Mouse (Mus musculus) lung, adult 2 months (tissue): ENCODE results near the gene Cpm. TPM values are rescaled to one million over a fixed set of nuclear protein-coding genes. Genes with fewer than 3 reads are reported as not detected.

Experiments used
- DNase-seq: peaks from one replicate; pipeline ENCODE4 v3.0.0; 2022
- H3K4me1 ChIP-seq: fragments of 200-500 bp; 2 replicates; pipeline ENCODE4 v1.6.1; 2011; ENCODE audit warnings: low read length; ENCODE audit not compliant: control insufficient read depth, insufficient read depth
- H3K4me3 ChIP-seq: fragments of 200-500 bp; replicated peaks from 2 replicates; pipeline ENCODE3; 2011; ENCODE audit warnings: low read depth, mild to moderate bottlenecking, control low read depth, low read length; ENCODE audit errors: extremely low read depth
- CTCF ChIP-seq: fragments of 200-500 bp; IDR thresholded peaks from 2 replicates; pipeline ENCODE4 v1.5.1; 2011; ENCODE audit warnings: mild to moderate bottlenecking, low read length, control low read depth; ENCODE audit not compliant: insufficient read depth
- POLR2A ChIP-seq: fragments of 200-500 bp; IDR thresholded peaks from 2 replicates; pipeline ENCODE4 v1.6.1; 2011; ENCODE audit warnings: low read depth, mild to moderate bottlenecking, control low read depth, low read length, borderline replicate concordance; ENCODE audit errors: extremely low read depth
- WGBS: fragments of 180-500 bp; shearing (Covaris S2); methylation state at CpG from one replicate; pipeline ENCODE4 v1.1.7; 2018; 5-methylcytosine and 5-hydroxymethylcytosine counted together
- polyA plus RNA-seq: library from polyadenylated mRNA; depleted of rRNA; stranded (reverse); fragments of >200 nt; gene quantifications from 2 replicates; pipeline ENCODE4 v1.2.3, GENCODE M21; 2012; rRNA removed

The Cpm gene
- 104 and 117 TPM in 2 replicates for polyA plus RNA-seq

- Histone ChIP-seq H3K4me1 (peaks cover 3% of the 10 kb centered on the region), H3K4me3 (peak within 1 kb of the TSS; percentile 82)
- DNase-seq: peak; percentile 86
- TF ChIP-seq POLR2A (peak; percentile 92), CTCF (no peak)
- under 1% methylated on average over 73 of the region's 73 CpGs for WGBS
Measured at GRCm38 (mm10) chr10:117629169-117629971, at the start of gene Cpm. Gene Cpm (plus strand): TSS chr10:117629500.

DNA sequence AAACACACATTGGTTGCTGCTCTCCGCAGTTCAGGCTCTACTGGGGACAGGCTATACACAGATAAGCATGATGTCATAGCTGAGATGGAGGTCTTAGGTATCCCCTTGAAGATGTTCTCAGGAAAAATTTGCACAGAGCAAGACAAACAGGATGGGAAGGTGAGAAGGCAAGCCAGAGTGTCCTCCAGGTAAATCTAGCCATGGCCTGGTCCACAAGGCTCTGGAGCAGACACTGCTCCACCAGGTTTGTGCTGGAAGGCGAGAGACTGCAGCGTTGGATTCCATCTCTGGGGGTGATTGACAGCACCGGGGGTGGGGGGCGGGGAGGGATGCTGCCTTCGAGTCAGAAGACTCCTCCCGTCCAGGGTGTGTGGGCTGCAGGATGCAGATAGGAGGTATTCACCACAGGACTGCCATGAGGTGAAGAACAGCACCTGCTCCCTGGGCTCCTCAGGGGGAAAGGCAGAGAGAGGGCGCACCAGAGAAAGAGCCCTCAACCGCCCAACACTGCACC, 49.5 kb upstream of the Cpm start:
- whole genome bisulfite sequencing: 50% methylated on average over 9 of the region's 9 CpGs
- H3K4me1 ChIP-seq: no peaks in the 10 kb centered on the region
- H3K4me3 ChIP-seq: no peak overlapping the region
- no peak for DNase-seq
- TF ChIP-seq CTCF: no peak
- no peak for TF ChIP-seq POLR2A

GRCm38 (mm10) chr10:117580405-117580804, 48.9 kb upstream of the Cpm start:
- TF ChIP-seq CTCF: no peak
- TF ChIP-seq POLR2A: no peak
- Histone ChIP-seq H3K4me3 (no peak overlapping the region), H3K4me1 (no peaks in the 10 kb centered on the region)
- DNase-seq: no peak
- 89% methylated on average over 5 of the region's 5 CpGs for WGBS

GRCm38 (mm10) chr10:117581007-117581752, 48.1 kb upstream of the Cpm start:
- Histone ChIP-seq H3K4me1 (no peaks in the 10 kb centered on the region), H3K4me3 (no peak overlapping the region)
- WGBS: 88% methylated on average over 11 of the region's 11 CpGs
- no peak for TF ChIP-seq CTCF
- no peak for TF ChIP-seq POLR2A
- no peak for DNase-seq

GRCm38 (mm10) chr10:117581753-117582062, 47.6 kb upstream of the Cpm start:
- no peak for DNase-seq
- WGBS: 81% methylated on average over 3 of the region's 3 CpGs
- TF ChIP-seq CTCF (no peak), POLR2A (no peak)

GRCm38 (mm10) chr10:117583155-117584061, 45.9 kb upstream of the Cpm start:
- Histone ChIP-seq H3K4me3 (no peak overlapping the region), H3K4me1 (no peaks in the 10 kb centered on the region)
- no peak for TF ChIP-seq CTCF
- TF ChIP-seq POLR2A: no peak
- DNase-seq: no peak
- WGBS: 79% methylated on average over 14 of the region's 14 CpGs

More at GRCm38 (mm10) chr10:117581753-117582062, 47.6 kb upstream of the Cpm start:
- no peaks in the 10 kb centered on the region for H3K4me1 ChIP-seq
- H3K4me3 ChIP-seq: no peak overlapping the region

- DNase-seq: no peak
- WGBS: 60% methylated on average over 3 of the region's 3 CpGs
- no peak overlapping the region for H3K4me3 ChIP-seq
- no peak for TF ChIP-seq CTCF
- no peak for TF ChIP-seq POLR2A
- H3K4me1 ChIP-seq: no peaks in the 10 kb centered on the region
Measured at GRCm38 (mm10) chr10:117584102-117584501, 45.2 kb upstream of the Cpm start.

GRCm38 (mm10) chr10:117584566-117585515, 44.5 kb upstream of the Cpm start:
- 71% methylated on average over 6 of the region's 6 CpGs for WGBS
- H3K4me3 ChIP-seq: no peak overlapping the region
- no peaks in the 10 kb centered on the region for H3K4me1 ChIP-seq
- DNase-seq: no peak
- TF ChIP-seq POLR2A (no peak), CTCF (no peak)
